Mouse (Mus musculus) cortical plate, adult 2 months (tissue): ENCODE results near the gene Grk4.

Experiments
- CTCF ChIP-seq: fragments of 200-500 bp; IDR thresholded peaks from 2 replicates; pipeline ENCODE4 v1.5.1; 2011; ENCODE audit warnings: mild to moderate bottlenecking, control low read depth, low read length; ENCODE audit not compliant: insufficient read depth; ENCODE audit errors: extremely low read depth
- POLR2A ChIP-seq: fragments of 200-500 bp; IDR thresholded peaks from 2 replicates; pipeline ENCODE4 v1.6.1; 2011; ENCODE audit warnings: mild to moderate bottlenecking, low read length, control low read depth; ENCODE audit not compliant: insufficient read depth; ENCODE audit errors: extremely low read depth

DNA sequence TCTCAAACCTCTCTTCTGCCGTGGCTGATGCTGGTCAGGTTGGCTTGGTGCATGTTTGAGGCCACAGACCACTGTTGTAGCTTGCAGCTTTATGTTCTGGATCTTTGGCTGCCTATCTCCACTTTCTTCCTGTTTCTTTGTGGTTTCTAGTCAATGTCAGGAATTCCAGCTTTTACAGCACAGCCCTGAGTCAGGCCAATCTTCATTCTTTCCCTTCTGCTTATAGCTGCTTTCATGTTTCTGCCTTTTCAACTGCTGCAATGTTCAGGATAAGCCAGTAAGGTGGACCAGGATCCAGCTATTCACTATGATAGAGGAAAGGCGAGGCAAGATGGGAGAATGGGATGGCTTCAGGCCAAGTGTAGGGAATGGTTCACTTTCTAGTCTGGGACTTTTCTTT, 131.0 kb downstream of the Grk4 start:
- TF ChIP-seq POLR2A (no peak), CTCF (no peak)
